Mouse (Mus musculus): ENCODE data around the gene Ccndbp1. TPM values are rescaled to one million over a fixed set of nuclear protein-coding genes. Genes with fewer than 3 reads are reported as not detected.

Gene Ccndbp1
- polyA plus RNA-seq, 1 experiment from 2014 or later, result 36.1 TPM

GRCm38 (mm10) chr2:121041098-121041497 lies 32.9 kb downstream of the Ccndbp1 start:
- ATAC-seq (ENCODE audit: insufficient read depth), result no peak
- H3K27ac ChIP-seq (ENCODE audit: low read depth), result no peak overlapping the region
- H3K4me1 ChIP-seq (ENCODE audit: insufficient read depth), result no peaks in the 10 kb centered on the region
- 23% methylated on average over 5 of the region's 5 CpGs for WGBS
- H3K4me2 ChIP-seq, result no peak overlapping the region
- no peaks in the 10 kb centered on the region for H3K27me3 ChIP-seq (ENCODE audit: insufficient read depth, low read length)
- no peaks in the 10 kb centered on the region for H3K36me3 ChIP-seq (ENCODE audit: insufficient read depth)
- TF ChIP-seq CTCF (IDR thresholded peaks at IDR 0.05; ENCODE audit: low read depth), result peak; percentile 69
- H3K9me3 ChIP-seq (ENCODE audit: low read depth, low read length), result no peaks in the 10 kb centered on the region
- DNase-seq, result peak; percentile 64
- H3K4me3 ChIP-seq (ENCODE audit: low read depth, low read length), result no peak overlapping the region
- no peak overlapping the region for H3K9ac ChIP-seq

GRCm38 (mm10) chr2:121045653-121046052 lies 37.5 kb downstream of the Ccndbp1 start:
- no peaks in the 10 kb centered on the region for H3K36me3 ChIP-seq (ENCODE audit: insufficient read depth)
- H3K4me3 ChIP-seq (ENCODE audit: low read depth, low read length), result no peak overlapping the region
- H3K27me3 ChIP-seq (ENCODE audit: insufficient read depth, low read length), result no peaks in the 10 kb centered on the region
- no peak for TF ChIP-seq CTCF (IDR thresholded peaks at IDR 0.05; ENCODE audit: low read depth)
- WGBS, result 69% methylated on average over 4 of the region's 4 CpGs
- H3K9me3 ChIP-seq (ENCODE audit: low read depth, low read length), result no peaks in the 10 kb centered on the region
- no peak overlapping the region for H3K4me2 ChIP-seq
- no peak overlapping the region for H3K9ac ChIP-seq
- no peak for ATAC-seq (ENCODE audit: insufficient read depth)
- DNase-seq, result no peak
- no peaks in the 10 kb centered on the region for H3K4me1 ChIP-seq (ENCODE audit: insufficient read depth)
- H3K27ac ChIP-seq (ENCODE audit: low read depth), result no peak overlapping the region

DNA sequence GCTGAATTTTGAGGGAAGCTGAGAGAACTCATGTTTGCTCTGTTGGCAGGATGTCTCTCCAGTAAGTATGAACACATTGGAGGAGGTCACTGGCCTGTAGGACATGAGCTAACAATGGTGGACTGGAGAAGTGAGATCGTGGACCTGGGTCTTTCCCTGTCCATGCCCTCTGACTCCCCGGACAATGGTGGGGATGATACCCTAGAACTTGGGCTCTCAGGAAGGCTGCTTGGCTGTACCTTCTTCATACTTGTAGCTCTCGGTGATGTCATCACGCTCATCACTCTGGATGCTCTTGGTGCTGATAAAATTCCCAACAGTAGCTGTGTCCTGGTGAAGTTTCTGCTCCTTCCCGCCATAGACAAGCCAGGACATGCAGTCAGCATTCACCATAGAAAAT lies 44.0 kb downstream of the Ccndbp1 start:
- no peaks in the 10 kb centered on the region for H3K36me3 ChIP-seq (ENCODE audit: insufficient read depth)
- no peak overlapping the region for H3K4me2 ChIP-seq
- no peak overlapping the region for H3K4me3 ChIP-seq (ENCODE audit: low read depth, low read length)
- TF ChIP-seq CTCF (IDR thresholded peaks at IDR 0.05; ENCODE audit: low read depth), result no peak
- WGBS, result 82% methylated on average over 5 of the region's 5 CpGs
- H3K9me3 ChIP-seq (ENCODE audit: low read depth, low read length), result no peaks in the 10 kb centered on the region
- no peaks in the 10 kb centered on the region for H3K4me1 ChIP-seq (ENCODE audit: insufficient read depth)
- no peak overlapping the region for H3K27ac ChIP-seq (ENCODE audit: low read depth)
- DNase-seq (no peak), ATAC-seq (ENCODE audit: insufficient read depth) (no peak)
- H3K27me3 ChIP-seq (ENCODE audit: insufficient read depth, low read length), result no peaks in the 10 kb centered on the region
- no peak overlapping the region for H3K9ac ChIP-seq

- Histone ChIP-seq H3K9ac (no peak overlapping the region), H3K4me1 (ENCODE audit: insufficient read depth) (no peaks in the 10 kb centered on the region), H3K27me3 (ENCODE audit: insufficient read depth, low read length) (no peaks in the 10 kb centered on the region), H3K9me3 (ENCODE audit: low read depth, low read length) (no peaks in the 10 kb centered on the region), H3K4me3 (ENCODE audit: low read depth, low read length) (no peak overlapping the region), H3K4me2 (no peak overlapping the region), H3K36me3 (ENCODE audit: insufficient read depth) (no peaks in the 10 kb centered on the region), H3K27ac (ENCODE audit: low read depth) (no peak overlapping the region)
- no peak for ATAC-seq (ENCODE audit: insufficient read depth)
- TF ChIP-seq CTCF (IDR thresholded peaks at IDR 0.05; ENCODE audit: low read depth), result no peak
- no peak for DNase-seq
- WGBS, result 65% methylated on average over 2 of the region's 2 CpGs
These were observed 45.9 kb downstream of the Ccndbp1 start for GRCm38 (mm10) chr2:121054060-121054459.

- no peak for DNase-seq
- H3K27ac ChIP-seq (ENCODE audit: low read depth), result no peak overlapping the region
- 80% methylated on average over 6 of the region's 6 CpGs for WGBS
These were observed 47.7 kb downstream of the Ccndbp1 start for GRCm38 (mm10) chr2:121055915-121056314.

DNA sequence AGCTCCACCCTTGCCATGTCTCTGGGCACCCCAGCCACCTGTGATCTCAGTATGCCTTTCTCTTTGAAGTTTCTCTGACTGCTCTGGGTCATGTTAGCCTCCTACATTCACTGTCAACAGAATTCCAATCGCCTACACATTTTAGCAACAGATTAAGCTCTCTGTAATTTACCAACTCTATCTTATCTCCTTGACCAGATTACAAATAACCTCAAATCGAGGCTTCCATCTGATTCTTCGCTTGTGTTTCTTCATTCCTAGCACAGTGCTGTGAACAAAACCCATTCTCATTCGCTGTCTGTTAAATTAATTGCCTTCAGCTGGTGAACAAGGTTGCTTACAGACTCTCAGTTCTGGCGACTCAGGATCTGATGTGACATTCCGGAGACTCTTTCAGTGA lies 49.8 kb downstream of the Ccndbp1 start:
- Histone ChIP-seq H3K9ac (no peak overlapping the region), H3K9me3 (ENCODE audit: low read depth, low read length) (no peaks in the 10 kb centered on the region), H3K4me3 (ENCODE audit: low read depth, low read length) (no peak overlapping the region), H3K27me3 (ENCODE audit: insufficient read depth, low read length) (no peaks in the 10 kb centered on the region), H3K4me2 (no peak overlapping the region), H3K27ac (ENCODE audit: low read depth) (no peak overlapping the region), H3K4me1 (ENCODE audit: insufficient read depth) (no peaks in the 10 kb centered on the region), H3K36me3 (ENCODE audit: insufficient read depth) (no peaks in the 10 kb centered on the region)
- DNase-seq (no peak), ATAC-seq (ENCODE audit: insufficient read depth) (no peak)
- WGBS, result 48% methylated on average over 6 of the region's 6 CpGs
- no peak for TF ChIP-seq CTCF (IDR thresholded peaks at IDR 0.05; ENCODE audit: low read depth)

More at GRCm38 (mm10) chr2:121055915-121056314, 47.7 kb downstream of the Ccndbp1 start:
- no peak overlapping the region for H3K4me3 ChIP-seq (ENCODE audit: low read depth, low read length)
- no peaks in the 10 kb centered on the region for H3K36me3 ChIP-seq (ENCODE audit: insufficient read depth)
- H3K9me3 ChIP-seq (ENCODE audit: low read depth, low read length), result no peaks in the 10 kb centered on the region
- no peaks in the 10 kb centered on the region for H3K27me3 ChIP-seq (ENCODE audit: insufficient read depth, low read length)
- no peak overlapping the region for H3K9ac ChIP-seq
- H3K4me1 ChIP-seq (ENCODE audit: insufficient read depth), result no peaks in the 10 kb centered on the region
- TF ChIP-seq CTCF (IDR thresholded peaks at IDR 0.05; ENCODE audit: low read depth), result no peak
- ATAC-seq (ENCODE audit: insufficient read depth), result no peak
- no peak overlapping the region for H3K4me2 ChIP-seq

DNA sequence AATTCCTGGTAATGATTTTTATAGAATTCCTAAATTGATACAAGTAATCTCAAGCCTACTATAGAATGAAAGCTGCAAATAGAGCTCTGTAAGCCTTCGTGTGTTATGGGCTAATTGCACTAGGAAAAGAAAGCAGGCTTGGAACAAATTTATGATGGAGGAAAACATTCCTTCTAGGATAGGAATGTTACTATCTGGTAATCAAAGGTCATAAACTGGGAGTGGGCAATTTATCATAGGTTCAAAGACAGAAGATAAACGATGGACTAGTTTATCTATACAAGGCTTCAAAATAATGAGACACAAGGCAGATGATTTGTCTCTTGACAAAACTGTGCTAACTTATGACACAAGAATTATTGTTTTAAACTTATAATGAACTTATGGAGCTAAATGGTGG lies 53.1 kb downstream of the Ccndbp1 start:
- H3K27ac ChIP-seq (ENCODE audit: low read depth), result no peak overlapping the region
- H3K36me3 ChIP-seq (ENCODE audit: insufficient read depth), result no peaks in the 10 kb centered on the region
- H3K4me1 ChIP-seq (ENCODE audit: insufficient read depth), result no peaks in the 10 kb centered on the region
- H3K9me3 ChIP-seq (ENCODE audit: low read depth, low read length), result no peaks in the 10 kb centered on the region
- DNase-seq (no peak), ATAC-seq (ENCODE audit: insufficient read depth) (no peak)
- no peaks in the 10 kb centered on the region for H3K27me3 ChIP-seq (ENCODE audit: insufficient read depth, low read length)
- no peak overlapping the region for H3K4me3 ChIP-seq (ENCODE audit: low read depth, low read length)
- WGBS, result 58% methylated on average over 2 of the region's 2 CpGs
- no peak for TF ChIP-seq CTCF (IDR thresholded peaks at IDR 0.05; ENCODE audit: low read depth)
- H3K4me2 ChIP-seq, result no peak overlapping the region
- no peak overlapping the region for H3K9ac ChIP-seq

Small RNA genes within 50 kb of the gene (microRNA-seq; reads per million reads assigned to microRNA genes)
- not detected for gene Gm44325 (ENCODE audit: borderline number of aligned reads)

Other genes starting within 250 kb of the Ccndbp1 start
- 10.7 TPM in 2 replicates for gene Cdan1, start 158.3 kb upstream of the Ccndbp1 start, polyA plus RNA-seq (2014; fragmentation: Nextera tagmentation; extraction: Ambion mirVana)
- 4.7 and 5.5 TPM in 2 replicates for gene Ttbk2, start 157.8 kb upstream of the Ccndbp1 start, polyA plus RNA-seq (2014; fragmentation: Nextera tagmentation; extraction: Ambion mirVana)
- gene Ubr1, start 37.7 kb upstream of the Ccndbp1 start, polyA plus RNA-seq (2014; fragmentation: Nextera tagmentation; extraction: Ambion mirVana), result 26.5 and 30.0 TPM in 2 replicates
- 4.1 and 4.9 TPM in 2 replicates for gene Tmem62, start 31.4 kb upstream of the Ccndbp1 start, polyA plus RNA-seq (2014; fragmentation: Nextera tagmentation; extraction: Ambion mirVana)
- gene Epb42, start 28.7 kb downstream of the Ccndbp1 start, polyA plus RNA-seq (2014; fragmentation: Nextera tagmentation; extraction: Ambion mirVana), result 0.72 and 0.78 TPM in 2 replicates
- gene Tgm5, start 77.4 kb downstream of the Ccndbp1 start, polyA plus RNA-seq (2014; fragmentation: Nextera tagmentation; extraction: Ambion mirVana), result not detected in 2 replicates
- not detected in 2 replicates for gene Tgm7, start 101.4 kb downstream of the Ccndbp1 start, polyA plus RNA-seq (2014; fragmentation: Nextera tagmentation; extraction: Ambion mirVana)
- 18.8 and 21.4 TPM in 2 replicates for gene Adal, start 132.0 kb downstream of the Ccndbp1 start, polyA plus RNA-seq (2014; fragmentation: Nextera tagmentation; extraction: Ambion mirVana)
- gene Lcmt2, start 132.2 kb downstream of the Ccndbp1 start, polyA plus RNA-seq (2014; fragmentation: Nextera tagmentation; extraction: Ambion mirVana), result 21.6 and 21.8 TPM in 2 replicates
- gene Tubgcp4, start 162.3 kb downstream of the Ccndbp1 start, polyA plus RNA-seq (2014; fragmentation: Nextera tagmentation; extraction: Ambion mirVana), result 51.9 and 58.0 TPM in 2 replicates
- gene Zscan29, start 162.7 kb downstream of the Ccndbp1 start, polyA plus RNA-seq (2014; fragmentation: Nextera tagmentation; extraction: Ambion mirVana), result 9.7 and 10.8 TPM in 2 replicates